Mouse (Mus musculus) kidney, adult 2 months (tissue): ENCODE measurements at regions not wholly inside any gene's neighbourhood (a gene's known extent, or its start where the extent isn't known, plus 50 kb on each side); places are given as distances from the start of the nearest gene placed in this dataset.

Experiments used
- CTCF ChIP-seq: fragments of 200-500 bp; conservative IDR thresholded peaks from 2 replicates; pipeline ENCODE4 v1.5.1; 2011; ENCODE audit warnings: low read depth, mild to moderate bottlenecking, control low read depth, low read length, moderate library complexity, mixed read lengths; ENCODE audit not compliant: insufficient read depth, insufficient read length
- POLR2A ChIP-seq: fragments of 200-500 bp; IDR thresholded peaks from one replicate; pipeline ENCODE4 v1.6.1; 2011; ENCODE audit warnings: low read depth, low read length, control low read depth

GRCm38 (mm10) chr8:76750286-76750685, 149.0 kb upstream of the Nr3c2 start:
- TF ChIP-seq POLR2A (no peak), CTCF (no peak)
